Mouse (Mus musculus) midbrain, embryonic 14.5 days (tissue): Measurements from ENCODE around the gene Trim60. TPM values are rescaled to one million over a fixed set of nuclear protein-coding genes. Genes with fewer than 3 reads are reported as not detected.
A peak's percentile ranks its signal among the peaks of the same experiment; 100 is the strongest.
"Not testable (repeated sequence)": the region's sequence is repeated elsewhere in the genome, so short reads cannot be mapped to it uniquely, and the experiment has no call there.

Experiments
- ATAC-seq: fragments of 200-750 bp; cut with Nextera tagmentation; 2 replicates; pipeline ENCODE4 v1.8.0; 2017; ENCODE audit warnings: moderate number of reproducible peaks, moderate library complexity; ENCODE audit not compliant: low FRiP score, low TSS enrichment
- DNase-seq: peaks from one replicate; pipeline ENCODE4 v3.0.0-alpha.2; 2015
- H3K27ac ChIP-seq: fragments of 300-500 bp; sonication (generic); replicated peaks from 2 replicates; pipeline ENCODE4 v1.5.1; 2014; ENCODE audit warnings: mild to moderate bottlenecking, low read depth, low read length, moderate library complexity
- H3K27me3 ChIP-seq: fragments of 300-500 bp; sonication (generic); 2 replicates; pipeline ENCODE4 v1.6.1; 2014; ENCODE audit warnings: low read length, control low read depth, mixed read lengths; ENCODE audit not compliant: control insufficient read depth, insufficient read depth
- H3K36me3 ChIP-seq: fragments of 300-500 bp; sonication (generic); 2 replicates; pipeline ENCODE4 v1.6.1; 2014; ENCODE audit warnings: low read length, control low read depth; ENCODE audit not compliant: control insufficient read depth, insufficient read depth
- H3K4me1 ChIP-seq: fragments of 300-500 bp; sonication (generic); 2 replicates; pipeline ENCODE4 v1.6.1; 2014; ENCODE audit warnings: mild to moderate bottlenecking, antibody characterized with exemption, low read length, control low read depth; ENCODE audit not compliant: control insufficient read depth, insufficient read depth
- H3K4me2 ChIP-seq: fragments of 300-500 bp; sonication (generic); 2 replicates; pipeline ENCODE4 v1.6.1; 2014; ENCODE audit warnings: mild to moderate bottlenecking, low read length, moderate library complexity
- H3K4me3 ChIP-seq: fragments of 300-500 bp; sonication (generic); replicated peaks from 2 replicates; pipeline ENCODE4 v1.5.1; 2014; ENCODE audit warnings: low read depth, low read length
- H3K9ac ChIP-seq: fragments of 300-500 bp; sonication (generic); replicated peaks from 2 replicates; pipeline ENCODE4 v1.6.1; 2014; ENCODE audit warnings: mild to moderate bottlenecking, low read length, moderate library complexity
- H3K9me3 ChIP-seq: fragments of 300-500 bp; sonication (generic); 2 replicates; pipeline ENCODE4 v1.6.1; 2016; ENCODE audit warnings: low read length, control low read depth, mixed read lengths; ENCODE audit not compliant: control insufficient read depth
- WGBS: fragments of 180-500 bp; shearing (Covaris S2); extraction: QIAGEN DNeasy Blood & Tissue Kit; methylation state at CpG from one replicate; pipeline ENCODE4 v1.1.7; 2014; 5-methylcytosine and 5-hydroxymethylcytosine counted together
- polyA plus RNA-seq: library from polyadenylated mRNA; unstranded; fragments of >200 nt; fragmentation: Nextera tagmentation; extraction: Ambion mirVana; gene quantifications from 2 replicates; pipeline ENCODE4 v1.2.1, GENCODE M21; 2014

Gene Trim60
- polyA plus RNA-seq, 1 experiment from 2014 or later, result not detected

DNA sequence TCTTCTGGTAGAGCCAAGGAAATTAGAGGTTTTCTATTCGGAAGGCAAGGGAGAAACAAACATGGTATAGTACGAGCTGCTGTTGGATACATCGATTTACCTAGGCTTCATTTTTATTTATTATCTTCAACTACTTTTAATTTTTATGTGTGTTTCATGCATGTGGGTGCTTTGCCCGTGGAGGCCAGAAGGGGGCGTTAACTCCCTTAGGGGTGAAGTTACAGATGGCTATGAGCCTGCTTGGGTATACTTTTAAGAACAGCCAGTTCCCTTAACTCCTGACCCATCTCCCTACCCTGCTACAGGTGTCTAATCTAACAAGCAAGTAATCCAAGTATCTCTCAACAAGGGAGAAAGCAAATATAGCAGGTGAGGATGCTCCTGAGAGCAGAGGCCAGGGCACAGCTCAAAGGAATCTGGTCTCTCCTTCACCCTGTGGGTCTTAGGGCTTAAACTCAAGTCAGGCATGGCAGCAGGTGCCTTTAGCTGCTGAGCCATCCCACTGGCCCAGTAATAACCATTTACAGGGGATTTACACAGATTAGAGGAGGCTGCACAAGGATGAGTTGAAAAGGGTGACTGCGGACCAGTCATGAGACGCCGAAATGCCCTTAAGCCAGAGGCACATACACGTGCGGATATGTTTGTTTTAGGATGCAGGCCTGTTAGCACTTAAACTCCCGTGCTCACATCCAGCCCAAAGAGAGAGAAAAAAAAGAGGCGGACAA lies 10.7 kb upstream of the Trim60 start:
- H3K9ac ChIP-seq, result no peak overlapping the region
- H3K36me3 ChIP-seq, result no peaks in the 10 kb centered on the region
- H3K4me1 ChIP-seq, result no peaks in the 10 kb centered on the region
- no peak overlapping the region for H3K4me3 ChIP-seq
- ATAC-seq (no peak), DNase-seq (no peak)
- H3K27me3 ChIP-seq, result no peaks in the 10 kb centered on the region
- 70% methylated on average over 12 of the region's 12 CpGs for WGBS
- no peak overlapping the region for H3K27ac ChIP-seq
- no peaks in the 10 kb centered on the region for H3K9me3 ChIP-seq
- no peak overlapping the region for H3K4me2 ChIP-seq

- DNase-seq (peak; percentile 79), ATAC-seq (no peak; the same call in 1 of the 2 replicates)
- no peak overlapping the region for H3K9ac ChIP-seq
- no peaks in the 10 kb centered on the region for H3K27me3 ChIP-seq
- H3K9me3 ChIP-seq, result no peaks in the 10 kb centered on the region
- H3K36me3 ChIP-seq, result no peaks in the 10 kb centered on the region
- no peaks in the 10 kb centered on the region for H3K4me1 ChIP-seq
- no peak overlapping the region for H3K4me3 ChIP-seq
- H3K27ac ChIP-seq, result no peak overlapping the region
- 49% methylated on average over 8 of the region's 8 CpGs for WGBS
- no peak overlapping the region for H3K4me2 ChIP-seq
Measured at GRCm38 (mm10) chr8:65022485-65022884, 4.1 kb upstream of the Trim60 start.

GRCm38 (mm10) chr8:65007616-65008015 lies 10.8 kb downstream of the Trim60 start:
- DNase-seq, H3K9ac ChIP-seq, H3K36me3 ChIP-seq, H3K4me1 ChIP-seq, H3K4me2 ChIP-seq, ATAC-seq, H3K4me3 ChIP-seq, H3K27me3 ChIP-seq, H3K27ac ChIP-seq, H3K9me3 ChIP-seq: not testable (repeated sequence)
- 82% methylated on average over 6 of the region's 6 CpGs for WGBS

DNA sequence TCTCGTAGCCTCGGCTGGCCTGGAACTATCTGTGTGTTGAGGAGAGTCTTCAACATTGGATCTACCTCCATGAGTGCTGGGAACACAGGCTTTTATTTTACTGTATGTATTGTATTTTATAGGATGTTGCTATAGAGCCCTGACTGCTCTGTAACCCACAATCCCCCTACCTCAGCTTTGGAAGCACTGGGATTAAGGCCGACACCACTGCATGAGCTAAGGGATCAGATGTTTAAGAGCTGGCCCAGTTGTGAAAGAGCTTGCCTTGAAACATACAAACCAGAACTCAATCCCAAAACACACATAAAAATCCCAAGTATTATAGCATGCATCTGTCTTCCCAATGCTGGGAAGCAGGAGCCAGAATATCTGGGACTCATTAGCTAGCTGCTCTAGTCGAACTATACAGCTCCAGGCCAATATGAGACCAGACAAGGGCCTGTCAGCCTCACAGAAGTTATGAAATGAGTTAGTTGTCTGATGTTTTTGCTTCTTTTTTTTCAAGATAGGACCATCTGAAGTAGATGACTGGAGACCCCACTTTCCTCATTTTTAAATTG lies 19.5 kb downstream of the Trim60 start:
- H3K27ac ChIP-seq, result no peak overlapping the region
- H3K36me3 ChIP-seq, result no peaks in the 10 kb centered on the region
- H3K27me3 ChIP-seq, result no peaks in the 10 kb centered on the region
- DNase-seq (no peak), ATAC-seq (no peak)
- 86% methylated on average over 4 of the region's 4 CpGs for WGBS
- H3K9me3 ChIP-seq, result no peaks in the 10 kb centered on the region
- H3K9ac ChIP-seq, result no peak overlapping the region
- no peak overlapping the region for H3K4me3 ChIP-seq
- H3K4me1 ChIP-seq, result no peaks in the 10 kb centered on the region
- no peak overlapping the region for H3K4me2 ChIP-seq

GRCm38 (mm10) chr8:64987731-64988130 lies 30.7 kb downstream of the Trim60 start, which contains the start of gene Trim75:
Gene Trim75 (minus strand): TSS chr8:64987831.
- Histone ChIP-seq H3K27ac (no peak within 1 kb of the TSS), H3K4me3 (no peak within 1 kb of the TSS), H3K9me3 (no peaks in the 10 kb centered on the region), H3K36me3 (no peaks in the 10 kb centered on the region), H3K27me3 (no peaks in the 10 kb centered on the region), H3K4me2 (no peak within 1 kb of the TSS), H3K9ac (no peak within 1 kb of the TSS), H3K4me1 (no peaks in the 10 kb centered on the region)
- whole genome bisulfite sequencing, result 91% methylated on average over 4 of the region's 4 CpGs
- ATAC-seq (no peak), DNase-seq (no peak)

DNA sequence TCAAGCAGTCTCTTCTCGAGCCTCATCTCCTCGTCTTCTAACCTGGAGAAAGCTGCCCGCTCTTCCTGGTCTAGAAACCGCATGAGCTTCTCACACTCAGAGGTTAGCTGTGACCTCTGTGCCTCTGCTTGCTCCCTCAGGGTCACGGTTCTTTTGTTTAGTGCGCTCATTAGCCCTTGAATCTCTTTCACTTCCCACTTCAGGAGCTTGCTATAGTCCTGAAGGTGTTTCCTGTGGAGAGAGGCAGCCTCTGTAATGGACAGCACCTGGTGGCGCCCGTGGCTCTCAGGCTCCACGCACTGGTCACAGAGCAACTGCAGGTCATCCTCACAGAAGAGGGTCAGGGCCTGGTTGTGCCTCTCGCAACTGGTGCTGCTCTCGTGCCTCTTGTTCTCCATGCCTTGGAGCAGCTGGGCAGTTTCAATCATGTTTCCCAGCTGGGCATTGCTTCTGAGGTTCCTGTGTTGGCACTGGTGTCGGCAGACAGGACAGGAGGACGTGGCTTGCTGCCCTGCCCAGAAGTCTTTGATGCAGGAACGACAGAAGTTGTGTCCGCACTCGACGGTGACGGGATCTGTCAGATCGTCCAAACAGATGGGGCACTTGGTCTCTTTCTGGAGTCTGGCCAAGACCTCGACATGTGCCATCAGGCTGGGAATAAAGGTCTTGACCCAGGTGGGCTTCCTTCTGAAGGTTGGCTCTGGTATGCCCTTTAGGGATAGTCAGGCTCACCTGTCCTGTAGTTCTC lies 35.1 kb downstream of the Trim60 start:
- Histone ChIP-seq H3K27ac (no peak overlapping the region), H3K36me3 (no peaks in the 10 kb centered on the region), H3K9me3 (no peaks in the 10 kb centered on the region), H3K4me2 (no peak overlapping the region), H3K9ac (no peak overlapping the region), H3K27me3 (no peaks in the 10 kb centered on the region), H3K4me1 (no peaks in the 10 kb centered on the region), H3K4me3 (no peak overlapping the region)
- DNase-seq (no peak), ATAC-seq (no peak)
- WGBS, result 78% methylated on average over 20 of the region's 20 CpGs

GRCm38 (mm10) chr8:64962836-64963235 lies 55.5 kb downstream of the Trim60 start:
- Histone ChIP-seq H3K27me3 (no peaks in the 10 kb centered on the region), H3K27ac (no peak overlapping the region), H3K9ac (no peak overlapping the region), H3K4me1 (no peaks in the 10 kb centered on the region), H3K4me3 (no peak overlapping the region), H3K9me3 (no peaks in the 10 kb centered on the region), H3K4me2 (no peak overlapping the region), H3K36me3 (peaks cover 17% of the 10 kb centered on the region; the same call in 1 of the 2 replicates)
- DNase-seq (peak; percentile 8), ATAC-seq (no peak)

DNA sequence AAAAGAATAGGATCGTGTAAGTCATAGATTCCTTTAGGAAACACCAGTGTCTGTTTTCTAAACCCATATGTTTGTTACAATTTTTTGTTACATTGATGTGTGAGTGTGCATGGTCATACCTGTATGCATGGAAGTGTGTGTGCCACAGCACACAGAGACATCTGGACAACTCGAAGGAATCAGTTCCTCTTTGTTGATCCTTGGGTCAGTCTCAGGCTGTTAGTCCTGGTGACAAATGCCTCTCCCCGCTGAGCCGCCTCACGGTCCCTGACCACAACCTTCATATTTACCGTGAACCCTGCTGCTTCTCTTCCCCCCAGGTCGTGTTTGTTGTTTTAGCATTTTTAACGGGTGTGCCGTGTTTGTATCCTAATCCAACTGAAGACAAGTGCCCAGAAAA lies 59.4 kb downstream of the Trim60 start:
- H3K4me1 ChIP-seq, result no peaks in the 10 kb centered on the region
- no peak overlapping the region for H3K9ac ChIP-seq
- H3K4me3 ChIP-seq, result no peak overlapping the region
- 90% methylated on average over 9 of the region's 9 CpGs for WGBS
- no peak for DNase-seq
- no peaks in the 10 kb centered on the region for H3K9me3 ChIP-seq
- H3K4me2 ChIP-seq, result no peak overlapping the region
- H3K36me3 ChIP-seq, result peaks cover 14% of the 10 kb centered on the region; the same call in 1 of the 2 replicates
- ATAC-seq, result no peak
- no peak overlapping the region for H3K27ac ChIP-seq
- no peaks in the 10 kb centered on the region for H3K27me3 ChIP-seq
